Mouse (Mus musculus) liver, postnatal 0 days (tissue): ENCODE results near the gene Cryl1.

Experiments used
- CTCF ChIP-seq: sonication (generic); IDR thresholded peaks from 2 replicates; pipeline ENCODE4 v1.5.1; 2016; ENCODE audit warnings: antibody characterized with exemption, low read depth
- EP300 ChIP-seq: IDR thresholded peaks from 2 replicates; pipeline ENCODE4 v1.6.1; 2016; ENCODE audit warnings: antibody characterized with exemption, low read depth, mild to moderate bottlenecking

DNA sequence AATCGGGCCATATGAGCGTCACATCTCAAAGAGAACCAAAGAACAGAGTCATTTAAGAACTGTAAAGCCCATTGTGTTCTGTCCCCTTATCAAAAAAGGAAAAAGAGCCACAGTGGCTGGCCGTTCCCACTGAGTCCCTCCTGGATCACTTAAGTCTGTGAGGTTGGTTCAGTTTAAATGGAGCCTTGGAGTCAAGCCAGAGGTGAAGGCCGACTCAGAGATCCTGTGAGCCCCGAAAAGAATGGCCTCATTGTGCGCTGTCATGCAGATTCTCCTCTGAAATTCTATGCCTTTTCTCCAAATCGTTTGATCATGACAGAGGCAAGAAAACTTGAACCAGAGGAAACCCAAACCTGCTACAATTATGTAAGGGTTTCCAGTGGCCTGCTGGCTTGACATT lies 82.8 kb downstream of the Cryl1 start:
- TF ChIP-seq EP300 = no peak
- no peak for TF ChIP-seq CTCF
